Mouse (Mus musculus): ENCODE measurements around the gene Clec1a. TPM values are rescaled to one million over a fixed set of nuclear protein-coding genes. Genes with fewer than 3 reads are reported as not detected.

The Clec1a gene
- polyA plus RNA-seq, 1 experiment from 2014 or later = 111 TPM

DNA sequence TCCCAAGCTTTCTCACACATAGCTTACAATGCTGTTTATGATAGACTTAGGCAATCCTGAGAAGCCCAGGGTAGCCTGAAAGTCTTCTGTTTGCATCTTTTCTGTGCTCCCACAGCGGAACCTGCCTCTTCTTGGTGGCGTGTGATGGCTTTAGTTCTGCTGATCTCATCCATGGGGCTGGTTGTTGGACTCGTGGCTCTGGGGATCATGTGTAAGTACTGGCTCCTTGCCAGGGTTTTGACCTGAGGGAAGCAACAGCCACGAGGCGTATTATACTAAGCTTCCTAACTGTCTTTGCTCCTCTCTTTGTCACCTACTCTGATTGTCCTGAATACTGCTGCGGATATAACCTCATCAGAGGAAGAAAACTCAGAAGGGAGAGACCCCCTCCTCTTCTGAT is 51.9 kb downstream of the Clec1a start:
- no peaks in the 10 kb centered on the region for H3K36me3 ChIP-seq (ENCODE audit: insufficient read depth, low read length)
- H3K9ac ChIP-seq (replicated peaks; ENCODE audit: low read depth) = no peak overlapping the region
- H3K4me3 ChIP-seq (ENCODE audit: low read depth, low read length) = no peak overlapping the region
- H3K27me3 ChIP-seq (replicated peaks; ENCODE audit: insufficient read depth, low read length) = no peaks in the 10 kb centered on the region
- ATAC-seq = peak; percentile 33
- DNase-seq (ENCODE audit: low spot score) = peak; percentile 47
- no peak overlapping the region for H3K27ac ChIP-seq (ENCODE audit: low read length)
- no peak overlapping the region for H3K4me2 ChIP-seq (replicated peaks; ENCODE audit: low read depth, low read length)
- TF ChIP-seq EP300 (IDR thresholded peaks at IDR 0.05) (no peak), CTCF (IDR thresholded peaks at IDR 0.05) (no peak)
- WGBS = 32% methylated on average over 6 of the region's 6 CpGs
- no peaks in the 10 kb centered on the region for H3K9me3 ChIP-seq (ENCODE audit: low read length)
- H3K4me1 ChIP-seq (ENCODE audit: insufficient read depth, low read depth, low read length) = no peaks in the 10 kb centered on the region

DNA sequence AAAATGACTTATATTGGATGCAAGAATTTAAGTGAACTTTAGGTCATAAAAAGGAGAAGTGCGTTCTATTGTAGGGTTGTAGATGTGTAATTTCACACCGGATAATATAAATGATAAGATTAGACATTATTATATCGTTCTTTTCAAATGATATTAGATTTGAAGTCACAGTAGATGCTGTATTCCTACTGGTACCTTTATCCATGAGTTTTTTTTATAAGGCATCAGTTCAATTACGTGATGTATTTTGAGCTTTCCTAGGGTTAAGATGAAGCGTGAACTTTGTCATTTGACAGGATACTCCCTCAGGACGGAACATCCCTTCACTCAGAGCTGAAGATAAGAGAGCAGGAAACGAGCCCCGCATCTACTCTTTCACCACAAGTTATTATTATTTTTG is 54.8 kb downstream of the Clec1a start, which contains the start of gene Clec1b:
Clec1b (plus strand) TSS at position 301 of the 400 bp plus-strand sequence.
- DNase-seq (ENCODE audit: low spot score) (no peak), ATAC-seq (no peak)
- no peaks in the 10 kb centered on the region for H3K27me3 ChIP-seq (replicated peaks; ENCODE audit: insufficient read depth, low read length)
- H3K36me3 ChIP-seq (ENCODE audit: insufficient read depth, low read length) = no peaks in the 10 kb centered on the region
- H3K27ac ChIP-seq (ENCODE audit: low read length) = no peak within 1 kb of the TSS
- no peak within 1 kb of the TSS for H3K4me3 ChIP-seq (ENCODE audit: low read depth, low read length)
- TF ChIP-seq CTCF (IDR thresholded peaks at IDR 0.05) = no peak
- no peak for TF ChIP-seq EP300 (IDR thresholded peaks at IDR 0.05)
- no peaks in the 10 kb centered on the region for H3K9me3 ChIP-seq (ENCODE audit: low read length)
- no peak within 1 kb of the TSS for H3K4me2 ChIP-seq (replicated peaks; ENCODE audit: low read depth, low read length)
- 69% methylated on average over 8 of the region's 8 CpGs for WGBS
- no peaks in the 10 kb centered on the region for H3K4me1 ChIP-seq (ENCODE audit: insufficient read depth, low read depth, low read length)
- H3K9ac ChIP-seq (replicated peaks; ENCODE audit: low read depth) = no peak within 1 kb of the TSS

GRCm38 (mm10) chr6:129393732-129394131 is 58.1 kb downstream of the Clec1a start:
- Histone ChIP-seq H3K36me3 (ENCODE audit: insufficient read depth, low read length) (no peaks in the 10 kb centered on the region), H3K4me3 (ENCODE audit: low read depth, low read length) (no peak overlapping the region), H3K27ac (ENCODE audit: low read length) (no peak overlapping the region), H3K27me3 (replicated peaks; ENCODE audit: insufficient read depth, low read length) (no peaks in the 10 kb centered on the region), H3K4me2 (replicated peaks; ENCODE audit: low read depth, low read length) (no peak overlapping the region), H3K4me1 (ENCODE audit: insufficient read depth, low read depth, low read length) (no peaks in the 10 kb centered on the region), H3K9me3 (ENCODE audit: low read length) (no peaks in the 10 kb centered on the region), H3K9ac (replicated peaks; ENCODE audit: low read depth) (no peak overlapping the region)
- 59% methylated on average over 6 of the region's 6 CpGs for WGBS
- DNase-seq (ENCODE audit: low spot score) (no peak), ATAC-seq (no peak)
- TF ChIP-seq CTCF (IDR thresholded peaks at IDR 0.05) (no peak), EP300 (IDR thresholded peaks at IDR 0.05) (no peak)

- no peaks in the 10 kb centered on the region for H3K36me3 ChIP-seq (ENCODE audit: insufficient read depth, low read length)
- H3K9ac ChIP-seq (replicated peaks; ENCODE audit: low read depth) = no peak overlapping the region
- H3K4me3 ChIP-seq (ENCODE audit: low read depth, low read length) = no peak overlapping the region
- H3K4me1 ChIP-seq (ENCODE audit: insufficient read depth, low read depth, low read length) = no peaks in the 10 kb centered on the region
- no peak for TF ChIP-seq EP300 (IDR thresholded peaks at IDR 0.05)
- TF ChIP-seq CTCF (IDR thresholded peaks at IDR 0.05) = peak; percentile 68
- no peak overlapping the region for H3K27ac ChIP-seq (ENCODE audit: low read length)
- no peak overlapping the region for H3K4me2 ChIP-seq (replicated peaks; ENCODE audit: low read depth, low read length)
- 19% methylated on average over 2 of the region's 2 CpGs for WGBS
- H3K27me3 ChIP-seq (replicated peaks; ENCODE audit: insufficient read depth, low read length) = no peaks in the 10 kb centered on the region
- H3K9me3 ChIP-seq (ENCODE audit: low read length) = no peaks in the 10 kb centered on the region
- no peak for ATAC-seq
- DNase-seq (ENCODE audit: low spot score) = peak; percentile 28
These were observed 58.6 kb downstream of the Clec1a start for GRCm38 (mm10) chr6:129393087-129393720.

GRCm38 (mm10) chr6:129385774-129386173 is 66.0 kb downstream of the Clec1a start, which contains the start of gene Clec12b:
Clec12b (minus strand) TSS chr6:129385874.
- no peak for DNase-seq (ENCODE audit: low spot score)
- ATAC-seq = no peak
- Histone ChIP-seq H3K36me3 (ENCODE audit: insufficient read depth, low read length) (no peaks in the 10 kb centered on the region), H3K4me2 (replicated peaks; ENCODE audit: low read depth, low read length) (no peak within 1 kb of the TSS), H3K4me3 (ENCODE audit: low read depth, low read length) (no peak within 1 kb of the TSS), H3K27me3 (replicated peaks; ENCODE audit: insufficient read depth, low read length) (no peaks in the 10 kb centered on the region), H3K9ac (replicated peaks; ENCODE audit: low read depth) (no peak within 1 kb of the TSS), H3K4me1 (ENCODE audit: insufficient read depth, low read depth, low read length) (no peaks in the 10 kb centered on the region), H3K9me3 (ENCODE audit: low read length) (no peaks in the 10 kb centered on the region), H3K27ac (ENCODE audit: low read length) (no peak within 1 kb of the TSS)
- TF ChIP-seq EP300 (IDR thresholded peaks at IDR 0.05) (no peak), CTCF (IDR thresholded peaks at IDR 0.05) (no peak)
- WGBS = 86% methylated on average over 2 of the region's 2 CpGs

- Histone ChIP-seq H3K36me3 (ENCODE audit: insufficient read depth, low read length) (no peaks in the 10 kb centered on the region), H3K4me3 (ENCODE audit: low read depth, low read length) (no peak overlapping the region), H3K9me3 (ENCODE audit: low read length) (no peaks in the 10 kb centered on the region), H3K4me2 (replicated peaks; ENCODE audit: low read depth, low read length) (no peak overlapping the region), H3K27me3 (replicated peaks; ENCODE audit: insufficient read depth, low read length) (no peaks in the 10 kb centered on the region), H3K9ac (replicated peaks; ENCODE audit: low read depth) (no peak overlapping the region), H3K27ac (ENCODE audit: low read length) (no peak overlapping the region), H3K4me1 (ENCODE audit: insufficient read depth, low read depth, low read length) (no peaks in the 10 kb centered on the region)
- no peak for TF ChIP-seq EP300 (IDR thresholded peaks at IDR 0.05)
- no peak for TF ChIP-seq CTCF (IDR thresholded peaks at IDR 0.05)
- ATAC-seq = no peak
- WGBS = 85% methylated on average over 4 of the region's 4 CpGs
- no peak for DNase-seq (ENCODE audit: low spot score)
These were observed 66.8 kb downstream of the Clec1a start for GRCm38 (mm10) chr6:129385000-129385399.
